Mouse (Mus musculus) thymus, postnatal 14 days (tissue): ENCODE measurements around the gene Mtch2.
"Not testable (repeated sequence)": the region's sequence is repeated elsewhere in the genome, so short reads cannot be mapped to it uniquely, and the experiment has no call there.

Experiments used
- DNase-seq: peaks from one replicate; pipeline ENCODE4 v3.0.0; 2021

Gene Mtch2

DNA sequence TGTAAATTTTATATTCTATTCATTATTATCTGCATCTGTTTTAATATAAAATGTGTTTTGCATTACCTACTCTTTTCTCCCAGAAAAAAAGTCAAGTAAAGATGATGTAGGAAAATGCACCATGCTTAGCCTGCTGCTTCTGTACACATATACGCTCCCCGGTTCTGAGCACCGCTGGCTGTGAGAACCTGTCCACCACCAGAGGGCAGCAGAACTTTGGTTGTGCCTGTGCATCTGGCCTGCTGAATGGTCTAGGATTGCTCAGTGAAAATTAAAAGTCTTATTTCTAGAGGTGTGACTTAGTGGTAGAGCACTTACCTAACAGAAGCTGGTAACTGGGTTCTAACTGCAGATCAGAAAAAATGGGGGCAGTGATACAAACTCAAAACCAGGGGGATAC is 19.6 kb downstream of the Mtch2 start:
- peak; percentile 80 for DNase-seq

DNA sequence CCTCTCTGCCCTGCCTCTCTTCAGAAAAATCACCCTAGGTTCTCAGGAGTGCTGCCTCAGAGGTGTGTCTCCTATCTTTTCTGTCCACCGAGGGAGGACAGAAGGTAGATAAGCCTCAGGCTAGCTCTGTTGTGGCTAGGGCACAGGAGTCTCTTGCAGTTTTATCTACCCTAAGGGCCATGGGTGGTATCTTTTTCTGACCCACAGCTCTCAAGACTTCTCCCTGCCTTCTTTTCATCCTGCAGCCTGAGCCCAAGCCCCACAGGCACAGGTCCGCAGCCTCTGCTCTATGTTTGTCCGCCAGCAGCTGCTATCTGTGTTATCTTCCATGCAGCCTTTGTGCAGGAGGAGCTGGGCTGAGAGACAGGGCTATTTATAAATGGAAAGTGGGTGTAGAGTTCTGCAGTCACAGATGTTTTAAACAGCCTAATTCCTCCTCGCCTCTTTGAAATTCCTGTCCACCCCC is 23.2 kb downstream of the Mtch2 start:
- no peak for DNase-seq

DNA sequence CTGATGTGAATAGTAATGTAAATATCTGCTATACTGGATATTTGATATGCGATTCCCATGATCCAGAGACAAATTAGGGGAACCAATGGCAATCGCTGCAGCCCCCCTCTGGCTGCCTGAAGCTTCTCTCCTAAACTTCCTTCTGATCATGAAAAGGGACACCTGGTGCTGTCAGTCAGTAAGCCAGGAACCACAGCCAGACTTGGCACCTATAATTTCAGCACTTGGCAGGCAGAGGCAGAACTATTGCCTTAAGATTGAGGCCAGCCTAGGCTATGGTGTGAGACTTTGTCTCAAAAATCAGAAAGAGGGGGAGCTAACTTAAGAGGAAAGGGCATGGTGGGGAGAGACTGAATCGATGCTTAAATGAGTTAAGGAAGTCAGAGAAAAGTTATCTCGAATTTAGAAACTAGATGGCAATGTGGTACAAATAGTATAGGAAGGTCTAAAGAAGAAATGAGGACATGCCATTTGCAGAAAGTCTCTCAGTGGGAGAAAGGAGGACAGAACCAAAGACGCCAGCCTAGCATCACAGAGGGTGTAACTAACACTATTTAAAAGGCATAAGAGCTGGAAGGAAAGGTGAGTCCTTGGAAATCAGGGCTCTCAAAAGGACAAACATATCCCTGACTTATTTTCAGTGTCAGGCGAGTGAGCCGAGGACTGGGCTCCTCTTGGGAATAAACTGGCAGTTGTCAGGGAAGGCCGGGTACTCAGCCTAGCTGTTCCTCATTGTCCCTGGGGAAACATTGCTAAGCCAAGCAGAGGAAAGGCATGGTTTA is 24.4 kb downstream of the Mtch2 start:
- DNase-seq, result no peak

DNA sequence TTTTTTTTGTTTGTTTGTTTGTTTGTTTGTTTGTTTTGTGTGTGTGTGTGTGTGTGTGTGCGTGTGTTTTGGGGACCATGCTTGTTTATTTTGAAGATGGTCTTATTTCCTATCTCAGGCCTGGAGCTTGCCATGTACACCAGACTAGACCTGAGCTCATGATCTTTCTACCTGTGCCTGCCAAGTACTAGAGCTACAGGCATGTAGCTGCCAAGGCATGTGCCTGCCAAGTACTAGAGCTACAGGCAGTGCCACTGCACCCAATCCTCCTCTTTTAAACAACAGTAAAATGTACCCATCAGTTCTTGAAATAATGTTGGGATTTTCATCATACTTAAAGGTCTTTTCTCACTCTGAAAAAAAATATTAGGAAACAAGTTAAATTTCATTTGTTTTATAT is 27.1 kb downstream of the Mtch2 start:
- DNase-seq, result no peak

DNA sequence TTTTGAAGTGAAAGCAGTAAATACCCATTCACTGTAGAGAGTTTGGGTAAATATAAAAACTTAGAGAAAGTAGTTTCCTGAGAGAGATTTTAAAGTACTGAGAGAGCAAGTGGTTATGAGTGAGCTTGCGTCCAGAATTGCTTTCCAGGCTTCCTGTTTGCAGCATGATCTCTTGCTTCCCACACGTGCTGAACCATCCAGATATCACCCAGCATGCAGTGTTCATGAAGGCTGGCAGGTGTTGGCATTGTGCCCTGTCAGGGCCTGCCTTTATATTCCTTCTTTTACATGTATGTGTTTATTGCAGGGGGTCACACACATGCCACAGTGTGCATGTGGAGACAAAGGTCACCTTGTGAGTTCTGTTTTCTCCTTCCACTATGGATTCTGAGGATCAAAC is 28.3 kb downstream of the Mtch2 start:
- DNase-seq, result no peak

DNA sequence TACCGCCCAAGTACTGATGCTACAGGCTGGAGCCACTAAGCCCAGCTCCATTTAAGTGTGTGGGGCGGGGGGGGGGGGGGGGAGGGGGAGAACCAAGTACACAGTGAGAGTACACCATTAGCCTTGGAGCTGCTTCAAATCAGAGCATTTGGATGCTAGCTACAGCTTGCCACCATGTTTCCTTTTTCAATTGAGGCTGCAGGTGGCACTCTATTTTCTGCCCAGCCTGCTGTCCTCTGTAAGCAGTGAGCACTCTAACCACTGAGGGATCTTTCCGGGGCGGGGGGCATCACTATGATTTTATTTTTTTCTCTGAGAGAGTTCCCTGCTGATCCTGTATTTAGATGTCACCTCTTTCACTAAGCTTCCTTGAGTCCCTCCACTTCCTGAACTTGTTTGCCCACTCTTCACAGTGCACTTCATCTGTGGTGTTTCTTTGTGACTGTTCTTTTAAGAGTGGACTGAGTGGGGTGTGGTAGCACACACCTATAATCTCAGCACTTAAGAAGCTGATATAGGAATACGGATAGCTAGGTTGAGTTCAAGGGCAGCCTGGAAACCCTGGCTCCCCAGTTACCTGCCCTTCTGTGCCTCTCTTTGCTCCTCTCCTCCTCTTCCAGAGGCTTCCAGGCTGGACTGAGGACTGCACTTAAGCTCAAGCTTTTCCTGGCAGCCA is 30.8 kb downstream of the Mtch2 start:
- DNase-seq, result no peak

DNA sequence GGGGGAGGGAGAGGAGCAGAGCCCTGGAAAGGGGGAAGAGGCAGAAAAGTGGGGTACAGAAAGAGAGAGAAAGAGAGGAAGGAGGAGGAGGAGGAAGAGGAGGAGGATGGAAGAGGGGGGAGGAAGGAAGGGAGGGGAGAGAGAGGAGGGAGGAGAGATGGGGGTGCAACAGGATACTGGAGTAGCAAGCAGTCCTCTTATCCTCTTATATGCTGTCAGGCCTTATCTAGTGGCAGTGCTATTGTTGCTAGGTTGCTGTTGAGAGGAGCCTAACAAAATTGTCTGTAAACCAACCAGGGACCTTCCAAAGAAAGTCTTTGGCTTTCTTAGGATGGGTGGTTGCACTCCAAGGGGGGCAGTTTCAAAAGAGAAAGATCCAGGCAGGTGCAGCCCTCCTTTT is 32.5 kb downstream of the Mtch2 start:
- DNase-seq, result no peak

DNA sequence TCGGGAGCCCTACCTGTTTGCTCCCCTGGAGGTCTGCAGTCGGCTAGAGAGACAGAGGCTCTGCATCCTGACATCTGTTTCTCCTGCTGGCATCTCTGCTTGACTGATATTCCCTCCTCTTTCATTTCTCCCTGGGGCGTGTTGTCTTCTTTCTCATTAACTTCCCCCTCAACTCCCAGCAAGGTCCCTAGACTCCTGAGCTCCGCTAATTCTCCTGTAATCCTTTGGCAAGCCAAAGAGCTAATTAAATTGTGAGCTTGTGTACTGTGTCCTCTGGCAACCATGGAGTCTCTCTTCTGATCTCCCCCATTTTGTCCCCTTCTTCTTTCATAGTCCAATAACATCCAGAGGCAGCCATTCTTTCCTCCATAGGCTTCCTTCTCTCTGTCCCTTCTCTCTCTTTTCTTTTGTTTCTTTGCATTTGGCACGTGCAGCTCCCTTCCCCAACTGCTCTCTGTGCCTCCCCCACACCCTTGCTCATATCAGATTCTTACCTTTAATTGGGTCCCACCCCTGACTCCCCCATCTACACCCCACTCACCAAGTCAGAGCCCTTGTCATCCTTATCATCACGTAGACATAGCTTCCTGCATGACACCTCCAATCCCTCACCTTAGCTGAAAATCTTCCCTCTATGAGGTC is 33.3 kb downstream of the Mtch2 start:
- no peak for DNase-seq

DNA sequence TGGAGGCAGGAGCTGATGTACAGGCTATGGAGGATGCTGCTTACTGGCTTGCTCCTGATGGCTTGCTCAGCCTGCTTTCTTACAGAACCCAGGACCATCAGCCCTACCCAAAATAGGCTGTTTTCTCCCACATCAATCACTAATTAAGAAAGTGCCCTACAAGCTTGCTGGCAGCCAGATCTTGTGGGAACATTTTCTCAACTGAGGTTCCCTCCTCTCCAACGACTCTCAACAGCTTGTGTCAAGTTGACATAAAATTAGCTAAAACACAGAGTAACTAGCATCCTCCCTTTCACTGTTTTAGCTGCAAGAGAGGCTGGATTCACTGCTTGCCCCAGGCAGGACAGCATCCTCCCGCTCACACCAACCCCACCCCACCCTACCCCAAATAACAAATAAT is 34.9 kb downstream of the Mtch2 start:
- DNase-seq, result no peak

DNA sequence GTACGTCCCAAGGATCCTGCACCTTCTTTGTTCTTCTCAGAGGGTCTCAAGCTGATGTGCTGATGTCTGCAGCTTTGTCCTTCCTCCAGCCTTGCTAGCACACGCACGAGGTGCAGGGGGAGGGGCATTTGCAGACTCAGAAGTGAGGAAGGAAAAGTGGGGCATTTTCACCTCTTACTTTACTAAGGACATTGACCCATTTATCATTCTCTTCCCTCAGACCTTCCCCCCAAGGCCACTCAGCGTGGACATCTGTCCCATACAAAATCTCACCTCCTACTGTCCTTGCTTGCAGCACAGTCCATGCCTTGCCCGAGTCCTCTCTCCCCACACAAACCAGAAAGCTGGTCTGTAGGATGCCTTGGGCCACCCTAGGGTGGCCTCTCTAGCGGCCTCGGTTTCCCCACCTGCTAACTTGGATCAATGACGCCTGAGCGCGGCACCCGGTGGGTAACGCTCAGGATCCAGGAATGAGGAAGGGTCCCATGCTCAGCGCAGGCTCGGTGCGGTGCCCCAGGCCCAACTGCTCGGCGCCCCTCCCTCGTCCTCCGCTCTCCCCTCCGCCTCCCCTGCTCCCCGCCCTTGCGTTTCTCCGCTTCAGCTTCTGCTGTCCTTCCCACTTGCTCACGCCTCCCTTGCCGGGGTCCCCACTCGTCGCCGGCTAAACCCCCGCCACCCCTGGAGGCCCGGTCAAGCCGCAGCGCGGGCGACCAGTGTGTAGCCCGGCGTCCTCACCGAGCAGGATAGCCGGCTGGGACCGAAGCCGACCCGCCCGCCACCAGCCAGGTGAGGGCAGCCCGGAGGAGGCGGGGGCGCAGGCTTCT is 38.5 kb downstream of the Mtch2 start, which contains the start of gene C1qtnf4:
Gene C1qtnf4 (plus strand): TSS at position 643 of the 824 bp plus-strand sequence.
- DNase-seq, result no peak

DNA sequence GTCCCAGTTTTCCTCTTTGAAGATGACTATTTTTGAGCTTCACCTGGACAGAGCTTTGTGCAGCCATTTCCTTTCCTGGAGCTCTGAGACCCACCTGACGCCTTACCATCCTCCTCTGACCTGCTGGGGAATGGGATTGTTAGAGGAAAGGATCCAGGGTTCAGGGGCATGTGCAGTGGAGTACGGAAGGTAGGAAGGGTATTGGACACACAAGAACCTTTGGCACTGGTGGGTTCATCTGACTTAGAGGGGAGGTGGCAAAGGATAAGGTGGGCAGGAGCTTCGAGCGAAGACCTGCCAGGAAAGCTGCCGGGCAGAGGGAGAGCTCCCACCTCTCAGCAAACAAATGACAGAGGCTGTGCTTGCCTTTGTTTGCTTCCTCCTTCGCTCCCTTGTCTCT is 39.5 kb downstream of the Mtch2 start:
- DNase-seq, result no peak

DNA sequence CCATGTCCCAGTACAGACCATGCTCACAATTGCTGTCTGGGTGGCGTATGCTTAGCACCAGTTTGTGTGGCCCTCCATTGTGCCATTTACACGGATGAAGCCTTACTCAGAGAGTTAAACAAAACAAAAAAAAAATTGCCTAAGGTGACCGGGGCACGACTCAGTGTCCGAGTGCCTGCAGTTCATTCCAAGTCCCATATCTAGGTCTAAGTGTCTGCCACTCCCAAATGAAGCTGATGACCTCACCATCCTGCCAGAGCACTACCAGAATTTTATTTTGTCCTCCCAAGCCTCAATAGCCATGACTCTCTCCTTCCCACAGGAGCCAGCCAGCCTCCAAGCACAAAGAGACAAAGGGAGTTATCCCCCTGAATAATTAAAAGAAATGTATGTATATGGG is 40.7 kb downstream of the Mtch2 start:
- no peak for DNase-seq

DNA sequence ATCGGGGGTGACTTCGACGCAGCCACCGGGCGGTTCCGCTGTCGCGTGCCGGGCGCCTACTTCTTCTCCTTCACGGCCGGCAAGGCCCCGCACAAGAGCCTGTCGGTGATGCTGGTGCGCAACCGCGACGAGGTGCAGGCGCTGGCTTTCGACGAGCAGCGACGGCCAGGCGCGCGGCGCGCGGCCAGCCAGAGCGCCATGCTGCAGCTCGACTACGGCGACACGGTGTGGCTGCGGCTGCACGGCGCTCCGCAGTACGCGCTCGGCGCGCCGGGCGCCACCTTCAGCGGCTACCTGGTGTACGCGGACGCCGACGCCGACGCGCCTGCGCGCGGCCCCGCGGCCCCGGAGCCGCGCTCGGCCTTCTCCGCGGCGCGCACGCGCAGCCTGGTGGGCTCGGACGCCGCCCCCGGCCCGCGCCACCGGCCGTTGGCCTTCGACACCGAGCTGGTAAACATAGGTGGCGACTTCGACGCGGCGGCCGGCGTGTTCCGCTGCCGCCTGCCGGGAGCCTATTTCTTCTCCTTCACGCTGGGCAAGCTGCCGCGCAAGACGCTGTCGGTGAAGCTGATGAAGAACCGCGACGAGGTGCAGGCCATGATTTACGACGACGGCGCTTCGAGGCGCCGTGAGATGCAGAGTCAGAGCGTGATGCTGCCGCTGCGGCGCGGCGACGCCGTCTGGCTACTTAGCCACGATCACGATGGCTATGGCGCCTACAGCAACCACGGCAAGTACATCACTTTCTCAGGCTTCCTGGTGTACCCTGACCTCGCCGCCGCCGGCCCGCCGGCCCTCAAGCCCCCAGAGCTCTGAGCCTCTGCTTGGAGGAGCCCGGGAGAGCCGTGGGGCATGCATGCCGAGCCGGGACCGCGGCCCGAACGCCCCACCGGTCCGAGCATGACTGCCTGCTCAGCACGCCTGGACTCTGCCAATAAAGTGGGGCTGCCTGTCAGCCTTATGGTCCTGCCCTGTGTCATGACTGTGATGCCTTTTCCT is 42.9 kb downstream of the Mtch2 start:
- peak; percentile 67 for DNase-seq

DNA sequence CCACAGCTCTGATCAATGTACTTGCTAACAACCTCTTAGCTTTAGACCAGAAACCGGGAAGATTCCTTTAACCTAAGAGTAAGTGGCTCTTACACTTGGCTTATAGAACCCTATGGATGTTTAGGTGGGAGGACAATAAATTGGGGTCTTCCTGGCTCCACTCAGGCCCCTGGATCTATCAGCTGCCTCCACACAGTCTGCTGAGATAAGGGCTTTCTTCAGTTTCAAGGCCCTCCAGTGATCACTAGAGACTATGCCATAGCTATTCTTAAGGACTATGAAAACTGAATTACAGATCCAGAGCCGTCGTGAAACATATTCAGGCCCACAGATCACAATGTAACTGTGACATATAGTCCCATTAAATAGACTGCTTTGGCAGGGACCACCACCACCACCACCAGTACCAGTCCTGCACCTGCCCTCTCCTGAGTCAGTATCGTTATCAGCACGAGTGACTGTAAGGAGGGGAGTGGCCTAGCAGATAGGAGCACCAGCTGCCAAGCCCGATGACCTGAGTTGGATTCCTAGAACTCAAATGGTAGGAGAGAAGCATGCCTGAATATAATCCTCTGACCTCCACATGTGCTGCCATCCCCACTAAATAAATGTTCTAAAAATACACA is 46.8 kb downstream of the Mtch2 start:
- DNase-seq, result no peak

DNA sequence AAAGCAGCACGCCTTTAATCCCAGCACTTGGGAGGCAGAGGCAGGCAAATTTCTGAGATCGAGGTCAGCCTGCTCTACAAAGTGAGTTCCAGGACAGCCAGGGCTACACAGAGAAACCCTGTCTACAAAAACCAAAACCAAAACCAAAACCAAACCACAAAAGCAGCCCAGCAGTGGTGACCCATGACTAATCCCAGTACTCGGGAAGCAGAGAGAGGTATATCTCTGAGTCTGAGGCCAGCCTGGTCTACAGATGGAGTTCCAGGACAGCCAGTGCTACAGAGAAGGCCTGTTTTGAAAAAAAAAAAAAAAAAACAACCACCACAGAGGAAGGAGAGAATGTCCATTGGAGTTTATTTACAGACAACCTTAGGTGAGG is 47.3 kb downstream of the Mtch2 start:
- DNase-seq, result not testable (repeated sequence)

DNA sequence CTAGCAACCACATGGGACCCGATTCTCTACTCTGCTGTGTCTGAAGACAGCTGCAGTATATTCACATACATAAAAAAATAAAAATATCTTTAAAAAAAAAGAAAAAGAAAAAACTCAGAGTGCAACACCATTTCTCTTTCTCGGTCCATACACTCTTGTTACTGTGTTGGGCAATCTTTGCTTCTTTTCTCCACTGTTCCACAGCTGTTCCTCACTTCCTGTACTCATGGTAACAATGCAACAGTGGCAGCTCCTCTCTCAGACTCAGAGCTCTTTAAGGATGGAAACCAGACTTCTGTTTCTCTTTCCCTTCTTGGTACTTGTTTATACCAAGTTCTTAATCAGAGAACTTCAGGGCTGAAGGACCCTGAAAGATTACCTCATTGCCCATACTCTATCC is 56.4 kb downstream of the Mtch2 start:
- DNase-seq, result no peak

DNA sequence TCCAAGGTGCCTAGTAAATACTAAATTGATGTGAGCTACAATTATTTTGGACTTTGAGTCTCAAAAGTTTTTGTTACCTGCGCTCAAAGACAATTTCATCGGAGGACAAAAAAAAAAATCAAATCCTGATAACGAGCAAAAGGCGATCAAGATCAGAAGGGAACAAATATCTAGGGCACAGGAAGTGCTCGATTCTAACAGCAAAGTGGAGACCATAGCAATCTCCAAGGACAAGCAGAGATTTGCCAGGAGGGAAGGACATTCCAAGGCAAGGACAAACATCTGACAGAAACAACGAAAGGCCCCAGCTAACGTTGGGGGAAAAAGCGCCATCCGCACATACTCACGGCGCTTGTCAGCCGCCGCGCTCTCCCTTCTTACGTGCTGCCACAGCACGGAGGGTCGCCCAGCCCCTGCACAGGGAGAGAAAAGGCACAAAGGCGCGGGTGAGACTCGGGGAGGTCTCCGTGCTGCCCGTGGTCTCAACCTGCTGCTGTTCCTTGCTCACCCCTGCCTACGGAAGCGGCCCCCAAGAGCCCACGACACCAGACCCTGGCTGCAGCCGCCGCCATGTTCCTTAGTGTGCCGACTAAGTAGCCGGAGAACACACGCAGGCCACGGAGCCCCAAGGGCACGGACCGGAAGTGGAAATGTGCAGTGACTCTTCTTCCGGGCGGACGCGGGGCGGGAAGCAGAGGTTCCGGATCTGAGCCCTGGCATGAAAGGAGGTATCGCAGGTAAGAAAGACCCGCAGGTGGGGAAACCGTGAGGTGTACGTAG is 57.3 kb downstream of the Mtch2 start, which contains the start of the genes Kbtbd4 and Ndufs3:
Gene Kbtbd4 (plus strand): TSS at position 665 of the 780 bp plus-strand sequence.
Gene Ndufs3 (minus strand): TSS at position 752 of the 780 bp plus-strand sequence.
- DNase-seq, result peak; percentile 90

DNA sequence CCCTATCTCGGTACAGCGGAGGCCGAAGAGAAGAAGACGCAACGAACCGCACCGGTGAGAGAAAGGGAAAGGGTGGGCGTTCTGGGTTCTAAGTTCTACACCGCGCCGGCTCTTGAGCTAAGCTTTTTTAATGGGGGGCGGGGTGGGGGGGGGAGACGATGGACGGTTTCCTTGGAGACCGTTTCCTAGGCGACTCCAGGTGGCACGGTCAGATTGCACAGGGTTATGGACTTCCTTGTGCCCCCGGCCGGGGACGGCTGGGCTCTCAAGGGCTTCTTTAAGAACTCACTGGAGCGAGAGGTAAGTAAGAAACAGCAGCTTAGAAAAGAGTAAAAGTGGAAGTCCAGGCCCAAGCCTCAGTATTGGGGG is 57.9 kb downstream of the Mtch2 start:
- DNase-seq, result no peak

DNA sequence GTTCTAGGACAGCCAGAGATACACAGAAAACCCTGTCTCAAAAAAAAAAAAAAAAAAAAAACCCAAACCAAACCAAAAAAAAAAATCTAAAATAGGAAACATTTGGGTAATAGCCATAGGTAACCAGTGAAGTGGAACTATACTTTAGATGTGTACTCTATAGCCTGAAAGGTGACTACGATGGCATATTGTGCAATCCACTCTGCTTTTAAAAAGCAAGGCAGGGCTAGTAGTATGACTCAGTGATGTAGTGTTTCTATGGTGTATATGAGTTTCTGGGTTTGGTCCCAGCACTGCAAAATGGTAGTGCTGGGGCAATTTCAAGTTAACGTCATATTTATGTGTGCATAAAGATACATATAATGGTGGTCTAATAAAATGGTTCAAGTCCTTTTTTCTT is 59.8 kb downstream of the Mtch2 start:
- no peak for DNase-seq

DNA sequence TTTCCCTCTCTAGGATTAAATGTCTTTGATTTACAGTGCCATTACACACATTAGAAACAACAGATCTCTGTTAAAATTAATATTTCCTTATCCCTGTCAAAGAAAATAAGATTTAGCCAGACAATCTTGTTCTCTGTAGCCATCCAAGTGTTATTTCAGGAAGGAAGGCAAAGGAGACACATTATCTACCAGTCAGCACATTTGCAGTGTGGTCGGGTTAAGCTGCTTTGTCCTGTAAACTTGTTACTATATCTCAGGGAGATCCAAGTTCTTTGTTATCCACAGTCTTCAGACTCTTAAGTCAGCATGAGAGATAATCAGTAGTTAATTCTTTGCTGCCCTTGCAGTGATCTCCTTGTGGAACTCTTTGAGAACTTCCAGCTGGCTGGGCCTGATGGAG is 63.9 kb downstream of the Mtch2 start:
- DNase-seq, result no peak
